Mouse (Mus musculus): ENCODE measurements around the gene Tapbpl.

DNA sequence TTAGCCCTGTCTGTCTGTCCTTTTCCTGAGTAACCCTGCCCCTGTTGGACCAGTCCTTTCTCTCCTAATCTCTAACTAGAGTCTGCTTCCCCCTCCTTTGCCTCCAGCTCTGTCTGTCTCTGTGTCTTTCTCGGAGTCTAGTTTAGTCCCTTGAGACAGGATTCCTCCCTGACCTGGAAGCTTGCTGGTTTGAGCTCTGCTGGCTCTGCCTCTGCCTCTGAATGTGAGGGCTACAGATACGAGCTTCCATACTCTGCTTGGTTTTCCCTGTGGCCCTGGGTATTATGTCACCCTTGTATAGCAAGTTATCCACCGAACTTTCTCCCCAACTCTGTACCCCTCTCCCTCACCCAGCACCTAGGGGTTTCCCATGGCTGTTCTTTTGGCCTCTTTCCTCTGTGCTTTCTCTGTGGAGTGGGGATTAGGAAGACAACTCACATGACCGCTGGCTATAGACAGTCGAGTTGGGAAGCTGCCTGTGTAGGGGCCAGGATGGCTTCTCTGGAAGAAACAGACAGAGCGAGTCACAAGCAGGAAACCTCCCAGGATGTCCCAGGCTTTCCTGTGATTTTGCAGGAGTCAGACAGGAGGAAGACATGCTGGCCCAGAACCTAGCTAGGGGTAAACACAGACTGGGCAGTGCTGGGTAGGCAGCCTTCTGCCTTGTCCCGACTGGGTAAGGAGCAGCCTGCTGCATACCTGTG lies 2.3 kb upstream of the Tapbpl start:
- TF ChIP-seq CTCF (IDR thresholded peaks at IDR 0.05; ENCODE audit: borderline replicate concordance, insufficient read depth, low read depth, low read length) (no peak), POLR2A (IDR thresholded peaks at IDR 0.05; ENCODE audit: borderline replicate concordance, insufficient read depth, low read length) (no peak)
